Mouse (Mus musculus) CD4-positive, CD25-positive, alpha-beta regulatory T cell, adult 2 months (primary cell): ENCODE measurements around the gene Dnaja3.
A peak's percentile ranks its signal among the peaks of the same experiment; 100 is the strongest.

Experiments used
- DNase-seq: peaks from one replicate; pipeline ENCODE4 v3.0.0-alpha.2; 2012; ENCODE audit warnings: low read depth, low spot score

Dnaja3 gene

DNA sequence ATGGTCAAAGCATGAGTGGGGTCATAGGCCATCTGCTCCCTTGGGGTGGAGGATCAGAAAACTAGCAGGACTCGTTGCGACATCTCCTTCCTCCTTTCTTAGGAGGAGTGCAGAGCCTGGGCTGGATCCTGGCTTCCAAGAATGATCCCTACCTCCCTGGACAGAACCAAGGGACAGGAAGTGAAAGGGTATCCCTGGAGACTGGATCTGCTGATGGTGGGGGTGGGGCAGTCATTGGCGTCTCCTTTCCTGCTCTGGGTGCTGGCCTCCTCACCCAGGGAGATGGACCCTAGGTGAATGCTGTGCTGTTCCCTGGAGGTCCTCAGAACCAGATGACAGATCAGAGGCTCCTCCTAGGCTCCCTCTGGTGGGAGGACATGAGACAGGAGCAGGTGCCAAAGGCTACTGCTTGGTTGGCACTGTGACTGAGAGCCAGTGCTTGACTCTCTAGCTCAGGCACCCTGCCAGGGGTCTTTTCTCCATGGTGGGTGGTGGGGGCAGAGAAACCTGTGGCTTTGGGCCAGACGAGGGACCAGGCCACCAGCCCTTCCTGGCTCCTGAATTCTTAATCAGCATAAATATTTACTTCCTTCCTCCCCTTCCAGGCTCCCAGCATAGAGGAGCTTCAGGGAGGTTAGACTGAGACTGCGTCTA, 33.2 kb upstream of the Dnaja3 start:
- DNase-seq, result no peak

DNA sequence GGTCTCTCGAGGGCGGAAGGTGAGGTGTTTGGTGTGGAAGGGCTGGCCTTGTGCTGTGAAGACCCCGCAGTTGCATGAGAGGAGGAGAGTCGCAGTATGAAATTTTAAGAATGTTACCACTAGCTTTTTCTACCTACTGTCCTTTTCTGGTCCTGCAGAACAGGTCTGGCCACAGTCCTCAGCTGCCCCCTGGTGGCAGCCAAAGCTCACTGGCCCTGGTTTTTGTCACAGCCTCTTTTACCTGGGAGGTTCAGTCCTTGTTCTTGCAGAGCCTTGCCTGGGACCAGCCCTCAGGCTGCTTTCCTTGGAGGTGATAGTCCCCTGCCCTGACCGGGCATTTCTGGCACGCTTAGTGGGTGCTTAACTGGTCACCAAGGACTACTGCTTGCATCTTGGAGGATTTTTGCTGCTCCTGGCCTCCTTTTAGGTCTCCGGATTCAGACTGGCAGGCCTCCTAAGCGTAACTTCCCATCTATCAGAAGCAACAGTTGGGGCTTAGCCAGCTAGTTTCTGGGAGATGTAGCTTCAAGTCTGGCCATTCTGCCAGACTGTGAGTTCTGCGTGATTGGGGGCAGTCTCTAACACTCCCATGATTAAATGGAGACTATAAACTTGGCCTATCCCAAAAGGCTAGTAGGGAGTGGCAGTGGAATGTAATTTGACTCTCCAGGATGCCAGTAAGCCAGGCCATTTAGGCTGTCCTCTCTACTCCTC, 31.8 kb upstream of the Dnaja3 start:
- peak; percentile 92 for DNase-seq

DNA sequence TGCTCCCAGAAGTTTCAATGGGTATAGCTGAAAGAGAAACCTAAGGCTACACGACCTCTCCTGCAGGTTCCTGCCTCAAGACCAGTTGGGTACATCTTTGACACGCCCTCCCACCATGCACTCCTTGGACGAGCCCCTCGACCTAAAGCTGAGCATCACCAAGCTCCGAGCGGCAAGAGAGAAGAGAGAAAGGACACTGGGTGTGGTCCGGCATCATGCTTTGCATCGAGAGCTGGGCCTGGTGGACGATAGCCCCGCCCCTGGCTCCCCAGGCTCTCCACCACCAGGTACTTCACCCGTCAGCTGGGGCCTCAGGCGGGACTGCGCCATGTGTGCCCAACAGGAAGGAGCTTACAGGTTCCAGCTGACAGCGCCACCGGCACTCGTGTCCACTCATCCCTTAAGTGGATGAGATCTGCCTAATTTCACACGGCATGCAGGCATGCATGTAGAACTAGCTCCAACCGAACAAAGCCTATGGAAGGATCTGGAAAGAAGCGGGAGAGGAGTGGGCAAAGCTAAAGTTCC, 31.2 kb upstream of the Dnaja3 start:
- DNase-seq, result no peak

DNA sequence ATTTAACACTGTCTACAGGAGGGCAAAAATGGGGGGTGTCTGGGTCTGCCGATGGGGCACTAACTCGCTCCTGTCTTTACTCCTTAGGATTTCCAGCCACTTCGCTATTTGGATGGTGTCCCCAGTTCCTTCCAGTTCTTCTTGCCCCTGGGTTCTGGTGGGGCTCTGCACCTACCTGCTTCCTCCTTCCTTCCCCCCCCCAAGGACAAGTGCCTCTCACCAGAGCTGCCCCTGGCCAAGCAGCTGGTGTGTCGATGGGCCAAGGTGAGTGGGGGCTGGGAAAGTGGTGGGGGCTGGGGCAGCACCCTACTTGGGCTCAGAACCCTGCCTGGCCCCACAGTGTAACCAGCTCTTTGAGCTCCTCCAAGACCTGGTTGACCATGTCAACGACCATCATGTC, 28.6 kb upstream of the Dnaja3 start:
- no peak for DNase-seq

DNA sequence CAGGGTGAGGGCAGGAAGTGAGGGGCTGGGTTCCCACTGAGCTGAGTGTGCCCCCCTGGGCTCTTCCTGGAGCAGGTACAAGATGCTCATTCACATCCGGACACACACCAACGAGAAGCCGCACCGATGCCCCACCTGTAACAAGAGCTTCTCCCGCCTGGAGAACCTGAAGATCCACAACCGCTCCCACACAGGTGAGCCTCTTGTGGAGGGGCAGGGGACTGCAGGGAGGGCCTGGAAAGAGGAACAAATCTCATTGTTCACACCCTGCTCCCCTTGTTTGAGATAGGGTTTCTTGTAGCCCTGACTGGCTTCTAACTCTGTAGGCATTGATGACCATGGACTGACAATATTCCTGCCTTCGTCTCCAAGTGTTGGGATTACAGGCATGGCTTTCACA, 28.1 kb upstream of the Dnaja3 start:
- DNase-seq, result no peak

DNA sequence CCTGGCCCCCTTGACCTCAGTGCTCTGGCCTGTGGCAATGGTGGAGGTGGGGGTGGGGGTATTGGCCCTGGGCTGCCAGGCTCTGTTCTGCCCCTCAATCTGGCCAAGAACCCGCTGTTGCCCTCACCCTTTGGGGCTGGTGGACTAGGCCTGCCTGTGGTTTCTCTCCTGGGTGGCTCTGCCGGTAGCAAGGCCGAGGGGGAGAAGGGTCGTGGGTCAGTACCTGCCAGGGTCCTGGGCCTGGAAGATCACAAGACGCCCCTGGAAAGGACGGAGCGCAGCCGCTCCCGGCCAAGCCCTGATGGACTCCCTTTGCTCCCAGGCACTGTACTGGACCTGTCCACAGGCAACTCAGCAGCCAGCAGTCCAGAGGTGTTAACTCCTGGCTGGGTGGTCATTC, 26.1 kb upstream of the Dnaja3 start:
- no peak for DNase-seq

DNA sequence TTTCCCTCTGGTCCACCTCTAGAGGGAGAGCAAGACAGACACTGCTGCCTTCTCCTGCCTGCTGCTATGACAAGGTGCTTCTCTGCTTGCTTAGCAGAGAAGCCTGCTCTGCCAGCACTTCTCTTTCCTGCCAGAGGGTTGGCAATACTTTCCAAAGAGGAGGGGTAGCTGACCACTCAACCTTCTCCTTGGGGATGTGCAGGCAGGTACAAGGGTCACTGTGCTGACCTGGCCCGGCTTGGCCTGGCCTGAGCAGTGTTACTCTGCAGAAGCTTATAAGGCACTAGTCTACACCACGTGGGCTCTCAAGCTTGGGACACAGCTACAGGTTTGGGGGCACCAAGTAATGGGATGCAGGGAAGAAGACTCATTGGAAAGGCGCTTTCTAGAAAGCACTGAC, 25.1 kb upstream of the Dnaja3 start:
- no peak for DNase-seq

DNA sequence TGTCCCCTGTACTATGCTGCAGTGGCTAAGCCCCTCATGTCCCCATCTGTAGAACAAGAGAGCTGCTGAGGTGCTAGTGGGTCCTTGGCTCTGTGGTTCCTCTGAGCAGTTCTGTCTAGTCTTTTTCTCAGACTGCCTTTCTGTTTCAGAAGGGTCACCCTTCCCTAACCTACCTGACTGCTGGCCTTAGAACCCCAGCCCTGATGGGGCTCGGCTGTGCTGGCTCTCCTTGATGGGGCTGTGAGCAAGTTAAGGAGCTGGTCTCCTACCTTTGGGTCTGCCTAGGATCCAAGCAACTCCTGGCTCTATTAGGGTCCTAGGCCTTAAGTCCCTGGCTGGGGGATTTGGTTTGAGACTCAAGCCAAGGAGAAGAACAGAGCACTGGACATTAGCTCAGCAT, 24.5 kb upstream of the Dnaja3 start:
- no peak for DNase-seq

DNA sequence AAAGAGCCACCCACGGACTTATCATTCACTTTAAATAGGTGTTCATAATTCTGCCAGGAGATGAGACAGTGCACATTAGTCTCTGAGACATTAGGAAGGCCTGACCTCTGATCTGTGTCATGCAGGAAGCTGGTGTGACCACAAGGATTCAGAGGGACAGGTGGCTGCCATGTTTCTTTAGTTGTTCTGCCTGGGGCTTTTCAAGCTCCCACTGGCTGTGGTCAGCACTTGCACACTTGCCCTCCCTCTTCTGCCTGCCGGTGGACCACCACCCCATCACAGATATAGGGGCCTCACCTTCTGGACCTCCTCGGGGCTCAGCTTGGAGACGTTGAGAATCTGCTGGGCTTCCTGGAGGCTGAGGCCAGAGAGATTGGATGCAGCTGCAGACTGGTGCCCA, 23.0 kb upstream of the Dnaja3 start:
- DNase-seq, result no peak

DNA sequence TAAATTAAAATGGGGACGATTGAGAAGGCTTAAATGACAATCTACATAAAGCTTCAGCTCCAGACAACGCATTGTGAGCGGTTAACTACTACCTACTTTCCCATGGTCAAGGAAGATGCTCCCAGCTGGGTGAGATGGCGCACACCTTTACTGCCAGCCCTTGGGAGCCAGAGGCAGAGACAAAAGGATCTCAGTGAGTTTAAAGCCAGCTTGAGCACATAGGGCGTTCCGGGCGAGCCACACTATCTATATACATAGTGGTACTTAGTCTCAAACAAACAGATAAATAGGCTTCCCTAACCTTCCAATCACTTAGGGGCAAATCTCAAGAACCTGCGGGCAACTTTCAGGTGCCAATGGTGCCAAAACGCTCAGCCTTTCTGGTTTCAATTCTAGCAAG, 15.7 kb upstream of the Dnaja3 start:
- DNase-seq, result no peak

DNA sequence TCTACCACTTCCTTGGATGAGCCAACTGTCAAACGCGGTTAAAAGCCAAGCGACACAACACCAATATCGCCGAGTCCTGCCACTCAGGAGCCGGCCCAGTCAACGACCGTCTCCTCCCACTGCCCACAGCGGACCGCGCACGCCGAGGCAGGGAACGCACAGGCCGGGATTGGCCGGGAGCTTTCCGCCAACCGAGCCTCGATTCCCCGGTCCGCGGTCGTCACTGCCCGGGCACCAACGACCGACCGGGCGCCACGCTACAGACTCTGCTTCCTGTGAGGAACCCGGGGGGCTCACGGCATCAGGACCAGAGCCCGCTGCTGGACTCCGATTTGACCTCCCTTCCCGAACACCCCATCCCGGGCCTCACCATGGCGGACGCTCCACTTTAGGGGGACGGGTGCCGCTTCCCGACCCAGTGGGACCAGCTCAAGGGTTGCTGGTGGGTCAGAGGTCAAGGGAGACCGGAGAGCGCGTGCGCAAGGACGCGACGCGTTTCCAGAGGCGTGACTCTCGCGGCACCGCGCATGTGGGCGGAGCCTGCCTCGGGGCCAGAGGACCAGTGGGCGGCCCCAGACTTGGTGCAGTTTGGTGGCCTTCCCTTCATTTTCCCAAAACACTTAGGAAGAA, 15.2 kb upstream of the Dnaja3 start, which contains the start of gene Pam16:
Gene Pam16 (minus strand): TSS at position 508 of the 630 bp plus-strand sequence.
- peak; percentile 93 for DNase-seq

DNA sequence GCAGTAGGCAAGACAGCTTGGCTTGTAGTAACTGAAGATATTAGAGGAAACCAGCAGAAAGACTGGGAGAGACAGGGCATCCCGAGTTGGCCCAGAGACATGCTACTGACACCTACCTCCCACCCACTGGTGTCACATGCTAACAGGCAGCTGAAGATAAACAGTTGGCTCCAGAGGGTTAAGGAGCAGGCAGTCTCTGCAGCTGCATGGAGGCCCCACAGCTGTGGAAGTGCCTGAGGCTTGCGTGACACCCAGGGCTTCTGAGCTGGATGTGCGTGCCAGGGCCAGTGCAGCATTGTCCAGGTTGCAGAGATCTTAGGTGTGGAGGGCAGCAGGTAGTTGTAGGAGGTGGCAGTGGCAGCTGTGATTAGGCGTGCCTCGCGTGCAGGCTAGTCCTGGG, 12.7 kb upstream of the Dnaja3 start:
- no peak for DNase-seq

DNA sequence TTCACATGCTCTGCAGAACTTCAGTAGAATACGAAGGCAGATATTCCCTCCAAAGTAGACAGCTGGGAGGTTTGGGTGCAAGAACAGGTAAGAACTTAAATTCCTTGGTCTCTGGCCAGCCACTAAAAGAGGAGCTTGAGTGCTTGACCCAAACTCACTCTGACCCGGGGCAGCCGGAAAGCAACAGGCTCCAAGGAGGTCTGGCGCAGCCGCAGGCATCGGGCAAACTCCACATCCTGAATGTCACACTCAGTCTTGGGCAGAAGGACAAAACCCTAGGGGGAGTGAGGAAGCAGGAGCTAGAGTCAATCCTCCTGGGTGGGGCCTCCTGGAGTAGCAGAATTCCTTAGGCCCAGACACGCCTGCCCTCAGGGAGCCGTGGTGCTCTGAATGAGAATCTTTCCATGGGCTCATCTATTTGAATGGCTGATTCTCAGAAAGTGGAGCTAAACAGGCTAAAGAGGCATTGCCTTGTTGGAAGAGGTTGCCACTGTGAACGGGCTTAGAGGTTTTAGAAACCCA, 10.8 kb upstream of the Dnaja3 start:
- DNase-seq, result no peak

DNA sequence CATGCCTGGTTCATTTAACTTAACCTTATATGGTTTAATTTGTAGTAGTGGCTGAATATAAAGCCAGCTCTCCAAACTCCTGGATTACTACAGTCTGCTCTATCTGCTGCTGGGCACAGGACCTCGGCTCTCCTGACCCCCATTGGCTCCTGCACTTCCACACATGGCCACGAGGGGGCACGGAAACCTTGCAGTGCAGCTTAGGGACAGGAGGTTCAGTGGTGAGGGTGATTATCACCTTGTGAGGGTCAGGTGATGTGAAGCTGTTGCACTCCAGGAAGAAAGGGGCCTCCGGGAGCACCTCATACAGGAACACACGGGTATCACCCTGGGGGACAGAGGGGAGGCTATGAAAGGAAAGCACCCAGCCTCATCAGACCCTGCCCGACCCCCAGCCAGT, 9.8 kb upstream of the Dnaja3 start:
- DNase-seq, result peak; percentile 87

DNA sequence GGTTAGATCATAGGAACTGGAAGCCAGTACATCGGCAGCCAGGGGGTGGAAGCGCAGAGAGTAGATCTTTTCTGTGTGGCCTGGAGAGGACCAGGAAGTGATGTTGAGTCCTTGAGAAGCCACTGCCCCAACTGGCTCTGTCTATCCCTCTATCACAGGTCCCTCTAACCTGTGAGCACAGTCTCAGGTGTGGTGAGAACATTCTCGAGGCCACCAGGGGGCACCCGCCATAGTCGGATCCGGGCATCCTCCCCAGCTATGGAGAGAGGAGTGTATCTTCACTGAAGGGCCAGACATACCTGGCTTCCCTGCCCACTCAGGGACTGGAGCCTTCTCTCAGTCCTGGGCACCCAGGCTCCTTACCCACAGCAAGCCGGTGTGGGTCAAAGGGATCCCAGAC, 7.7 kb upstream of the Dnaja3 start:
- DNase-seq, result peak; percentile 35

DNA sequence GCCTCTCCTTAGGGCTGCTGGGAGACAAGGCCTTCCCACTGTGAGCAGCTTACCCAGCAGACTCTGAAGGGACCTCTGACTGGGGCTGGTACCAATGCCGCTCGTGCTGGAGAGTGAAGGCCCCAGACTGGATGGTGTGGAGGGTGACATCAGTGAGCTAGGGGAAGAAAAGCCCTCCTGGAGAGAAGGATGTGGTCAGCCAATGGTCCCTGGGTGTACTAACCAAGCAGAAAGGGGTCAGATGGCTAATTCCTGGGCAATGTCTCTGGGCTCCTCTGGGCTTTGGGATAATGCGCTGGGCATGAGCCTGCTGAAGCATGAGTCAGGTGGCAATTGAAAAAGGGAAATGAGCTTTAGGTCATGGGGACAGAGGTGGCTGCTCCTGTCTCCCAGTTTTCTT, 6.1 kb upstream of the Dnaja3 start:
- DNase-seq, result no peak

DNA sequence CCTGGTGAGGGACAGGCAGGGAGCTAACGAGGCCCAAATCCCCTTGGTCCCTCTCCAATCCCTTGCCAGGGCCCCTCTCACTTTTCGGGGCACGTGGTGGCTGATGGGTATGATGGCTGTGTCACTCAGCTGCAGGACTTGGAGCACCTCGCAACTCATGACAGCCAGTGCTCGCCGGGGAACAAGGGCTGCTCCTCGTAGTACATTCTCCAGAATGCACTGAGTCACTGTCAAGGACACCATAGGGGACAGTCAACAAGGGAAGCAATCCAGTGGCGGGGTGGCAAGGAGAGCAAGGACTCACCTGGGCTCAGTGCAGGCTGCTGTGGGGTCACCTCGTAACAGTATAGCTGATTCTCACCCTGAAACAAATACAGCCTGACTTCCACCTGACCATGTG, 5.1 kb upstream of the Dnaja3 start:
- DNase-seq, result no peak

DNA sequence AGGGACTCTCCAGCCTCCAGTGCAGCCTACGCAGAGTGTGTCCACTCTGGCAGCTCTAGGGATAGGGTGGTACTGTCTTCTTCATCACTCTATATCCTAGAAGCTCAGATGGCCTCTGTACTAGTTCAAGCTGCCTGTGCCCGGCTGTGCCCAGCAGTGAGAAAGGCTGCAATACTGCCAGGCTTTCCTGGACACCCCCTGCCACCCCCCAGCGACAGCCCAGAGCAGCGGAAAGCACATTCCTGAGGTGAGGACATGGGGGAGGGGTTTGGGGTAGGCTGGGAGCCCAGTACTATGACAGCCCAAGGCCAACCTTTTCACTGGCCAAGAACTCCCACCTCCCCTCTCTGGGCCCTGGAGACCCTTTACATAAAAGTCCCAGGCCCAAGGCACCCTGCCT, 4.0 kb upstream of the Dnaja3 start:
- no peak for DNase-seq

DNA sequence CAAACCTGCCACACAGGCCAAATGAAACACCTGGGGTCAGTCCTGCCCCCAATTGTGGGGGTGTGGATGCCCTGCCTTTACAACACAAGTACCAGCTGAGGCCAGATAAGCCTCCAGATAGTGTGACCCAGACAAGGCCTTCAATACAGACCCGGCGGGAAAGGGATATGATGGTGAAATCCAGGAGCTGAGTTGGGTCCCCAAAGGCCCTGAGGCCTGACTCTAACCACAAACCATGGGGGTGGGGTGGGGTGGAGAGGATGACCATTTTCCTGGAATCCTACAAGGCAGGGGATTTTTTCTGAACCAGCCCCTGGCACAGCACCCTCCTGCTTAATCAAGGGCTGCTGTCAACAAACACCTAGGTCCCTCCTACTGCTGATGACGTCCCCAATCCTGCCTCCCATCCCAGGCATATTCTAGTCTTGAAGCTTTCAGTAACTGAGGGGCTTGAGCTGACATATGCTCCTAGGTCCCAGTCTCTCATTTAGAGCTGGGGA, 848 bp upstream of the Dnaja3 start:
- no peak for DNase-seq

DNA sequence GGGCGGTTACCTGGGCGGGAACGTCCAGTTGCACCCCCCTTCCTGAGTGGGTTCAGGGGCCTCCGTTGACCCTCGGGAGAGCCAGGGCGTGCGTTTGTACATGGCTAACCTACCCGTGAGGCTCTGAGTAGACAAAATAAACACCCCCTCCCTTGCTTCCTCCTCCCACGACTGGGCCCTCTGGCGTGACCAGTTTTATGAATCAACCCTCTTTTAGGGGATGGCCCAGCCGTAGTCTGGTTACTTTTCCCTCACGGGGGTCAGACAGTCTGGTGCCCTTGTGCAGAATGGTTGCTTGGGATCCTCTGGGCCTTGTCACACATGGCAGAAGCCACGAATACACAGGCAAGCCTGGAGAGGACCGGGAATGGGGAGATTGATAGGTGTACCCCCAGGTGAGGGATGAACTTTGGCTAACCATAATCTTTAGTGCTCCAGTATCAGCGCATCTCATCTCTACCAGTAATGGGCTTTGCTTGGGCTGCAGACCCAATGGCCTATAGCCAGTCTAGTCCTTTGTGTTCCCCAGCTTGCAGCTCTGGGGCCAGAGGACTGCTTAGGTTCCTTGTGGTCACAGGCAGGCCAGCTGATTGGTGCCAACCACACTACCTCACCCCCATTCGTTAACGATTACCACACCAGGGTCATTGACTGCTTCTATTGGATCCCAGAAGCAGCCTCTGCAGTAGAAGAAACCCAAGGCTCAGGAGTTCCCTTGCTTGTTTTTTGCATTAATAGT, 647 bp downstream of the Dnaja3 start:
- DNase-seq, result no peak

DNA sequence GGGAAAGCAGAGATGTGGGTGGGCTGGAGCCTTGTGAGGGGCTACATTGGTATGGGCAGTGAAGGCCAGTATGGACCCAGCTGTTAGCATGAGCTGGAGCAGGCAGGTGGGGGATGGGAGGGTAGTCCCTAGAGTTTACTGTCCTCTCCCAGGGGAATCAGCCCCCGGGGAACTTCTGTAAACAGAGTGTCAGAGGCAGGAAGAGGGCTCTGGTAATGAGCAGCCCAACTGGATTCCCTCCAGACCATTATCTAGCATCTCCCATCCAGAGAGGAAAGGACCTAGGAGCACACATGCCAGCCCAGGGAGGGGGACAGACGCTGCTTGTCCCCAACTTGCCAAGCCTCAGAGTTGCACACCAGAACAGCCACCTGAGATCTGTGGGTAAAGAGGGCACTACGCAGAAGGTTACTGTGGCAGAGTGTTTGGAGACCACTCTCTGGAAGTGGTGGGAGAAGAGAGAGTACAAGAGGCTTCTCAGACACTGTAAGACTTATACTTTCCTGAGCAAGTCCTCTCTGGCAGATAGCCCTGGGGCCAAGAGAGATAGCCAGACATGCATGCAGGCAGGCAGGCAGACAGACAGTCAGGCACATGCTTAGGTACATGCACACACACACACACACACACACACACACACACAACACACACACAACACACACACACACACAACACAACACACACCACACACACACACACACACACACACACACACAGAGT, 1.5 kb downstream of the Dnaja3 start:
- no peak for DNase-seq
